Mouse (Mus musculus): ENCODE results near the gene Ngdn. TPM values are rescaled to one million over a fixed set of nuclear protein-coding genes. Genes with fewer than 3 reads are reported as not detected.

Gene Ngdn
- total RNA-seq, 2 experiments from 2014 or later, result 23.0 to 26.4 TPM

- intact Hi-C loops (cut with DNase I), result no loop called here
These were observed 47.9 kb downstream of the Ngdn start for GRCm38 (mm10) chr14:55063117-55063516.

GRCm38 (mm10) chr14:55063581-55064381 is 48.5 kb downstream of the Ngdn start:
- intact Hi-C loops (cut with DNase I), result no loop called here

More at GRCm38 (mm10) chr14:55063117-55063516, 47.9 kb downstream of the Ngdn start:
- no peak for DNase-seq (ENCODE audit: low spot score in 2 of 2)

GRCm38 (mm10) chr14:55064481-55065370 is 49.5 kb downstream of the Ngdn start:
- intact Hi-C loops (cut with DNase I), result no loop called here

More at GRCm38 (mm10) chr14:55063581-55064381, 48.5 kb downstream of the Ngdn start:
- DNase-seq (ENCODE audit: low spot score in 2 of 2), result no peak

GRCm38 (mm10) chr14:55065391-55065790 is 50.1 kb downstream of the Ngdn start:
- no peak for DNase-seq (ENCODE audit: low spot score in 2 of 2)

More at GRCm38 (mm10) chr14:55064481-55065370, 49.5 kb downstream of the Ngdn start:
- no peak for DNase-seq (ENCODE audit: low spot score in 2 of 2)

GRCm38 (mm10) chr14:55066042-55066441 is 50.8 kb downstream of the Ngdn start:
- peak in 1 of 2 experiments; percentile 69 for DNase-seq (ENCODE audit: low spot score in 2 of 2)
- intact Hi-C loops (cut with DNase I), result no loop called here

More at GRCm38 (mm10) chr14:55065391-55065790, 50.1 kb downstream of the Ngdn start:
- intact Hi-C loops (cut with DNase I), result no loop called here

GRCm38 (mm10) chr14:55071756-55072155 is 56.5 kb downstream of the Ngdn start:
- peak in 1 of 2 experiments; percentile 54 for DNase-seq (ENCODE audit: low spot score in 2 of 2)

More at GRCm38 (mm10) chr14:55071756-55072155, 56.5 kb downstream of the Ngdn start:
- intact Hi-C loops (cut with DNase I), result no loop called here

Small RNA genes within 50 kb of the gene (microRNA-seq; reads per million reads assigned to microRNA genes)
- 3.4 to 5.4 reads per million in 2 experiments for gene Mir208b

Other genes with a start within 250 kb of the Ngdn start
- 10 to 100 TPM; 53.9 to 60.2 TPM for gene Slc7a8, start 233.5 kb upstream of the Ngdn start, total RNA-seq (2021)
- gene Rnf212b, start 201.3 kb upstream of the Ngdn start, total RNA-seq (2021), result not detected
- gene Homez, start 144.5 kb upstream of the Ngdn start, total RNA-seq (2021), result 10 to 100 TPM; 17.7 to 23.0 TPM
- gene Ppp1r3e, start 137.9 kb upstream of the Ngdn start, total RNA-seq (2021), result 10 to 100 TPM; 13.5 to 16.4 TPM
- 100 to 1,000 TPM; 135 to 136 TPM for gene Bcl2l2, start 132.1 kb upstream of the Ngdn start, total RNA-seq (2021)
- 10 to 100 TPM in 1 of 2 experiments, 1 to 10 TPM in 1; 3.2 to 16.8 TPM for gene Gm20521, start 132.0 kb upstream of the Ngdn start, total RNA-seq (2021)
- 100 to 1,000 TPM; 204 to 231 TPM for gene Pabpn1, start 123.0 kb upstream of the Ngdn start, total RNA-seq (2021)
- 100 to 1,000 TPM; 628 to 630 TPM for gene Slc22a17, start 102.3 kb upstream of the Ngdn start, total RNA-seq (2021)
- gene Efs, start 89.3 kb upstream of the Ngdn start, total RNA-seq (2021), result 1 to 10 TPM; 7.4 to 8.1 TPM
- gene Il25, start 82.8 kb upstream of the Ngdn start, total RNA-seq (2021), result not detected
- 10 to 100 TPM; 48.1 to 63.0 TPM for gene Cmtm5, start 79.2 kb upstream of the Ngdn start, total RNA-seq (2021)
- gene Myh6, start 48.5 kb upstream of the Ngdn start, total RNA-seq (2021), result 1 to 10 TPM; 5.4 to 8.7 TPM
- gene Gm17428, start 38.5 kb upstream of the Ngdn start, total RNA-seq (2021), result not detected
- 10 to 100 TPM; 18.0 to 19.6 TPM for gene Myh7, start 20.8 kb upstream of the Ngdn start, total RNA-seq (2021)
- 10 to 100 TPM; 37.5 to 47.1 TPM for gene Zfhx2, start 76.9 kb downstream of the Ngdn start, total RNA-seq (2021)
- 10 to 100 TPM; 23.8 to 25.0 TPM for gene Thtpa, start 79.3 kb downstream of the Ngdn start, total RNA-seq (2021)
- 10 to 100 TPM; 10.3 to 11.3 TPM for gene Ap1g2, start 91.1 kb downstream of the Ngdn start, total RNA-seq (2021)
- 100 to 1,000 TPM; 317 to 338 TPM for gene Jph4, start 101.5 kb downstream of the Ngdn start, total RNA-seq (2021)
- not detected for gene Dhrs2, start 206.6 kb downstream of the Ngdn start, total RNA-seq (2021)